ENCODE assay signal across 19 mouse cellular contexts in genomic region chr9:104252637-104253036, GRCm38 (mm10).
"Had no signal": no experiment of that assay in that cellular context is flagged by ENCODE, and none has a peak within 500 bp of the region (broad histone marks: within the 10 kb centered on the region; RNA-seq: fewer than 3 reads in every experiment).

No protein-coding gene starts in this region.

- H3K9me3 ChIP-seq: midbrain, embryonic 10.5 days; midbrain, embryonic 12.5 days; neural tube, embryonic 13.5 days; neural tube, embryonic 15.5 days had no signal

- H3K4me1 ChIP-seq: midbrain, embryonic 12.5 days had no signal

- H3K27me3 ChIP-seq: midbrain, embryonic 12.5 days; neural tube, embryonic 13.5 days; neural tube, embryonic 15.5 days had no signal

- DNase-seq: lung, adult 18-20 months; lung, embryonic 14.5 days; lung, postnatal 10 days; lung, postnatal 4 days; midbrain, embryonic 14.5 days; retina, postnatal 1 day; right cerebral cortex, adult 18-20 months; right cerebral cortex, postnatal 25 days; right cerebral cortex, postnatal 4 days; spleen, adult 18-20 months; thymus, adult 18-20 months; thymus, postnatal 14 days; thymus, postnatal 36 days had no signal

- ATAC-seq: midbrain, embryonic 16.5 days had no signal

- H3K36me3 ChIP-seq: midbrain, embryonic 10.5 days; midbrain, embryonic 12.5 days; neural tube, embryonic 13.5 days; neural tube, embryonic 15.5 days had no signal

- H3K27ac ChIP-seq: midbrain, embryonic 10.5 days; midbrain, embryonic 12.5 days; neural tube, embryonic 15.5 days had no signal

- H3K4me2 ChIP-seq: lung, embryonic 14.5 days; midbrain, embryonic 12.5 days; neural tube, embryonic 13.5 days; neural tube, embryonic 15.5 days had no signal

- H3K9ac ChIP-seq: lung, embryonic 14.5 days; midbrain, embryonic 12.5 days; neural tube, embryonic 13.5 days; neural tube, embryonic 15.5 days had no signal

- H3K4me3 ChIP-seq: midbrain, embryonic 10.5 days; midbrain, embryonic 12.5 days; myocyte; neural tube, embryonic 13.5 days; neural tube, embryonic 15.5 days had no signal
